Mouse (Mus musculus) kidney, adult 2 months (tissue): ENCODE results near the gene Rexo2. TPM values are rescaled to one million over a fixed set of nuclear protein-coding genes. Genes with fewer than 3 reads are reported as not detected.

ENCODE experiments used
- DNase-seq: peaks from one replicate; pipeline ENCODE4 v3.0.0; 2021
- H3K27ac ChIP-seq: fragments of 200-500 bp; 2 replicates; pipeline ENCODE4 v1.5.1; 2012; ENCODE audit warnings: low read depth, low read length, control low read depth, inconsistent platforms; ENCODE audit not compliant: insufficient read depth
- H3K27me3 ChIP-seq: fragments of 200-500 bp; replicated peaks from 2 replicates; pipeline ENCODE4 v1.6.1; 2012; ENCODE audit warnings: mild to moderate bottlenecking, moderate library complexity, low read length, inconsistent platforms; ENCODE audit not compliant: control insufficient read depth, insufficient read depth
- H3K36me3 ChIP-seq: fragments of 200-500 bp; 2 replicates; pipeline ENCODE4 v1.6.1; 2012; ENCODE audit warnings: mild to moderate bottlenecking, moderate library complexity, low read length, inconsistent platforms; ENCODE audit not compliant: control insufficient read depth, insufficient read depth
- H3K4me1 ChIP-seq: fragments of 200-500 bp; 2 replicates; pipeline ENCODE4 v1.6.1; 2011; ENCODE audit warnings: low read length; ENCODE audit not compliant: control insufficient read depth, insufficient read depth
- H3K4me3 ChIP-seq: fragments of 200-500 bp; 2 replicates; pipeline ENCODE4 v1.5.1; 2011; ENCODE audit warnings: mild to moderate bottlenecking, low read depth, low read length, control low read depth; ENCODE audit not compliant: insufficient read depth
- CTCF ChIP-seq: fragments of 200-500 bp; conservative IDR thresholded peaks from 2 replicates; pipeline ENCODE4 v1.5.1; 2011; ENCODE audit warnings: low read depth, mild to moderate bottlenecking, control low read depth, low read length, moderate library complexity, mixed read lengths; ENCODE audit not compliant: insufficient read depth, insufficient read length
- POLR2A ChIP-seq: fragments of 200-500 bp; IDR thresholded peaks from one replicate; pipeline ENCODE4 v1.6.1; 2011; ENCODE audit warnings: low read depth, low read length, control low read depth
- WGBS: fragments of 180-500 bp; shearing (Covaris S2); methylation state at CpG from one replicate; pipeline ENCODE4 v1.1.7; 2018; 5-methylcytosine and 5-hydroxymethylcytosine counted together
- polyA plus RNA-seq: library from polyadenylated mRNA; depleted of rRNA; stranded (reverse); fragments of >200 nt; gene quantifications from 2 replicates; pipeline ENCODE4 v1.2.3, GENCODE M21; 2012

Rexo2 gene
- polyA plus RNA-seq, 1 experiment, result 77.4 TPM

DNA sequence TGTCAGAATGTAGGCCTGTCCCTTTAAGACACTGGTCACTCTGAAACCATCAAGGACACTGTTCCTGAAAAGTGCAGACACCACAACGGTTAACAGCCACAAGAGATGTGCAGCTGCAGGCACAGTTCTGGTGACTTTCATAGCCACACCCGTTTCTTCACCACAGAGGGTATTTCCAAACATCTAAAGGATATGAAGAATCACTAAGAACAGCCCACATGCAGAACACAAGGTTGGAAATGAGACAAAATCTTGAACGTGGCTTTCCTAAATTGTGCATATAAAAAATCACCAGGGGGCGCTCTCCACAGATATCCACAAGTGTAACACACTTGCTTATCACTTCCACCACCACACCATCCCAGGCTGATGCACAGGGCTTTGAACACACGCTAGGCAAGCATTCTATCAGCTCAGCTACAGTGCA is 32.6 kb downstream of the Rexo2 start:
- H3K36me3 ChIP-seq, result no peaks in the 10 kb centered on the region
- peak; percentile 25 for DNase-seq
- H3K27me3 ChIP-seq, result no peaks in the 10 kb centered on the region
- H3K27ac ChIP-seq, result no peak overlapping the region
- no peaks in the 10 kb centered on the region for H3K4me1 ChIP-seq
- TF ChIP-seq POLR2A (no peak), CTCF (peak; percentile 48)
- H3K4me3 ChIP-seq, result no peak overlapping the region
- WGBS, result 29% methylated on average over 5 of the region's 5 CpGs

DNA sequence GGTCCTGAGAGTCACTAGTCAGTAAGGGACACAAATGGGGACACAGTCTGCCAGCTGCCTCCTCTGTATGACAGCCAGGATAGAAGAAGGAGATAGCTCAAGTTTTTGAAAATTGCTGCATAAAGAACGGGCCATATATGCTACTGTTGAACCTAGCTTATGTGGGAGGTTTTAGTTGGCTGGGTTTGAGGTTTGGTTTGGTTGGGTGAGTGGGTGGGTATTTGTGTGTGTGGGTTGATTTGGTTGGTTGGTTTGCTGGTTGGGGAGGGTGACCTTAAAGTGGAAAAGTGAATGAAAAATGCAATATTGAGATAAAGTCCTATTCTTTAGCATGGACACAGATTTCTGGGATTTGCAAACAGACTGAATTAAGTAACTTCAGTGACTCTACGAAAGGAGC is 35.6 kb downstream of the Rexo2 start:
- no peaks in the 10 kb centered on the region for H3K4me1 ChIP-seq
- no peaks in the 10 kb centered on the region for H3K27me3 ChIP-seq
- H3K4me3 ChIP-seq, result no peak overlapping the region
- no peak overlapping the region for H3K27ac ChIP-seq
- no peaks in the 10 kb centered on the region for H3K36me3 ChIP-seq
- TF ChIP-seq POLR2A, result no peak
- DNase-seq, result no peak
- WGBS, result 50% methylated on average over 2 of the region's 2 CpGs

DNA sequence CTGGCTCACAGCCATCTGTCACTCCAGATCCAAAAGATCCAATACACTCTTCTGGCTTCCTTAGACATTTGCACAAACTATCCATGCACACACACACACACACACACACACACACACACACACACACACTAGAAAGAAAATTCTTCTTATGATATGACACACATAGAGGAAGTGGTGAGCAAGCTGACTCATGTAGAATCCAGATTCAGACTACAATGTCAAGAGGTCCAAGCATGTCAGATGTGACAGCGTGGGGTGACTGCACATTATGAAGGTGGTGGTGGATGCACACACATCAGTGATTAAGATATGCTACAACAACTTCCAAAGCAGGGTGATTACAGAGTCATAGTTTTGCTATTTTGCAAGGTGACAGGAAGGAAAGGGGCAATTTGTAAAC is 36.5 kb downstream of the Rexo2 start:
- H3K4me3 ChIP-seq, result no peak overlapping the region
- H3K27me3 ChIP-seq, result no peaks in the 10 kb centered on the region
- WGBS, result 65% methylated on average over 1 of the region's 1 CpGs
- H3K27ac ChIP-seq, result no peak overlapping the region
- TF ChIP-seq POLR2A, result no peak
- TF ChIP-seq CTCF, result no peak
- DNase-seq, result no peak
- H3K36me3 ChIP-seq, result no peaks in the 10 kb centered on the region
- no peaks in the 10 kb centered on the region for H3K4me1 ChIP-seq

- Histone ChIP-seq H3K36me3 (no peaks in the 10 kb centered on the region), H3K27me3 (no peaks in the 10 kb centered on the region), H3K4me1 (no peaks in the 10 kb centered on the region), H3K4me3 (no peak overlapping the region), H3K27ac (no peak overlapping the region)
- no peak for DNase-seq
- TF ChIP-seq POLR2A, result no peak
- no peak for TF ChIP-seq CTCF
- WGBS, result 69% methylated on average over 8 of the region's 8 CpGs
Measured at GRCm38 (mm10) chr9:48432449-48432848, 48.0 kb downstream of the Rexo2 start.

GRCm38 (mm10) chr9:48427176-48427575 is 53.2 kb downstream of the Rexo2 start:
- no peaks in the 10 kb centered on the region for H3K4me1 ChIP-seq
- WGBS, result 84% methylated on average over 7 of the region's 7 CpGs
- H3K36me3 ChIP-seq, result no peaks in the 10 kb centered on the region
- no peaks in the 10 kb centered on the region for H3K27me3 ChIP-seq
- no peak overlapping the region for H3K4me3 ChIP-seq
- no peak for DNase-seq
- no peak overlapping the region for H3K27ac ChIP-seq
- TF ChIP-seq CTCF, result no peak
- TF ChIP-seq POLR2A, result no peak

DNA sequence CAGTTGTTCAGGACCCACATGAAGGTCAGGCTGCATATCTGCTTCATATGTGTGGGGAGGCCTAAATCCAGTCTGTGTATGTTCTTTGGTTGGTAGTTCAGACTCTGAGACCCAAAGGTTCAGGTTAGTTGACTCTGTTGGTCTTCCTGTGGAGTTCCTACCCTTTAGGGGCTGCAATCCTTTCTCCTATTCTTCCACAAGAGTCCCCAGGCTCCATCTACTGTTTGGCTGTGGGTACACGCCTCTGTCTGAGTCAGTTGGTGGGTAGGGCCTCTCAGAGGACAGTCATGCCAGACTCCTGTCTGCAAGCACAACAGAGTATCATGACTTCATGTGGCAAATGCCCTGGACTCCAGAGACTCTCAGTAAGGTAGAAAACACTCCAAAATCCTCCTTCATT is 57.2 kb downstream of the Rexo2 start:
- no peak overlapping the region for H3K4me3 ChIP-seq
- no peaks in the 10 kb centered on the region for H3K27me3 ChIP-seq
- no peaks in the 10 kb centered on the region for H3K4me1 ChIP-seq
- no peak overlapping the region for H3K27ac ChIP-seq
- TF ChIP-seq POLR2A (no peak), CTCF (no peak)
- H3K36me3 ChIP-seq, result no peaks in the 10 kb centered on the region
- WGBS, result 37% methylated on average over 1 of the region's 1 CpGs
- DNase-seq, result no peak

GRCm38 (mm10) chr9:48422382-48422781 is 58.0 kb downstream of the Rexo2 start:
- H3K27ac ChIP-seq, result no peak overlapping the region
- H3K27me3 ChIP-seq, result no peaks in the 10 kb centered on the region
- TF ChIP-seq CTCF, result no peak
- no peak for TF ChIP-seq POLR2A
- WGBS, result 77% methylated on average over 8 of the region's 8 CpGs
- H3K36me3 ChIP-seq, result no peaks in the 10 kb centered on the region
- H3K4me1 ChIP-seq, result no peaks in the 10 kb centered on the region
- no peak for DNase-seq
- no peak overlapping the region for H3K4me3 ChIP-seq

DNA sequence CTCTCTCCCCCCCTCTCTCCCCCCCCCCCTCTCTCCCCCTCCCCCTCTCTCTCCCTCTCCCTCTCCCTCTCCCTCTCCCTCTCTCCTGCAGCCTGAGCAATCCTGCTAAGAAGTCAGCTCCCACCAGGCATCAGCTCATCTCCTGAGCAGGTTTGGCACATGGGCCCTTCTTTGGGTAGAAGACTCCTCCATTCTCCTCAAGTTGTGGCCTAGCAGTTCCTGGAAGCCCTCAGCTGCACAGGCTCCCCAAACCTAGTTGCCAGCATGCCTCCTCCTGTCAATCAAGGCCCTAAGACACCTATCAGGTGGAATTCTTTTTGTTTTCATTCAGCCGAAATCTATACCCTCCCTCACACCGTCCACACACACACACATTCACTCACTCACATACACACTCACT is 58.9 kb downstream of the Rexo2 start:
- no peak overlapping the region for H3K27ac ChIP-seq

More for the DNA sequence above, 58.9 kb downstream of the Rexo2 start:
- no peaks in the 10 kb centered on the region for H3K4me1 ChIP-seq
- TF ChIP-seq POLR2A, result no peak
- no peaks in the 10 kb centered on the region for H3K36me3 ChIP-seq
- no peaks in the 10 kb centered on the region for H3K27me3 ChIP-seq
- no peak for DNase-seq
- no peak overlapping the region for H3K4me3 ChIP-seq
- 72% methylated on average over 2 of the region's 2 CpGs for WGBS
